Mouse (Mus musculus): ENCODE data around the gene Mrpl10. TPM values are rescaled to one million over a fixed set of nuclear protein-coding genes. Genes with fewer than 3 reads are reported as not detected.

Mrpl10 gene
- polyA plus RNA-seq, 1 experiment from 2014 or later: 71.9 TPM

- Histone ChIP-seq H3K27me3 (ENCODE audit: insufficient read depth, low read length) (no peaks in the 10 kb centered on the region), H3K4me3 (replicated peaks; ENCODE audit: low read depth, low read length) (no peak overlapping the region), H3K4me2 (ENCODE audit: low read length) (no peak overlapping the region), H3K36me3 (ENCODE audit: insufficient read depth, low read length) (peaks cover 17% of the 10 kb centered on the region; the same call in 1 of the 2 replicates), H3K9ac (ENCODE audit: low read depth, low read length) (no peak overlapping the region), H3K27ac (no peak overlapping the region), H3K4me1 (replicated peaks; ENCODE audit: insufficient read depth, low read length) (no peaks in the 10 kb centered on the region), H3K9me3 (replicated peaks; ENCODE audit: low read length) (no peaks in the 10 kb centered on the region)
- no peak for TF ChIP-seq CTCF (IDR thresholded peaks at IDR 0.05; ENCODE audit: low read depth)
- 57% methylated on average over 1 of the region's 1 CpGs for WGBS
- DNase-seq (ENCODE audit: low spot score) (peak; percentile 12), ATAC-seq (replicated peaks; ENCODE audit: low FRiP score, low read depth) (no peak)
These were observed 29.8 kb downstream of the Mrpl10 start for GRCm38 (mm10) chr11:97071129-97071528.

- DNase-seq (ENCODE audit: low spot score): peak; percentile 77
- H3K4me1 ChIP-seq (replicated peaks; ENCODE audit: insufficient read depth, low read length): no peaks in the 10 kb centered on the region
- no peak overlapping the region for H3K9ac ChIP-seq (ENCODE audit: low read depth, low read length)
- no peak overlapping the region for H3K4me2 ChIP-seq (ENCODE audit: low read length)
- H3K36me3 ChIP-seq (ENCODE audit: insufficient read depth, low read length): peaks cover 6% of the 10 kb centered on the region; the same call in 1 of the 2 replicates
- peak; percentile 86 for TF ChIP-seq CTCF (IDR thresholded peaks at IDR 0.05; ENCODE audit: low read depth)
- no peaks in the 10 kb centered on the region for H3K27me3 ChIP-seq (ENCODE audit: insufficient read depth, low read length)
- no peak overlapping the region for H3K27ac ChIP-seq
- H3K4me3 ChIP-seq (replicated peaks; ENCODE audit: low read depth, low read length): no peak overlapping the region
- peak; percentile 36; the same call in 1 of the 2 replicates for ATAC-seq (replicated peaks; ENCODE audit: low FRiP score, low read depth)
- no peaks in the 10 kb centered on the region for H3K9me3 ChIP-seq (replicated peaks; ENCODE audit: low read length)
- WGBS: 24% methylated on average over 3 of the region's 3 CpGs
These were observed 31.2 kb downstream of the Mrpl10 start for GRCm38 (mm10) chr11:97072533-97072932.

- Histone ChIP-seq H3K9ac (ENCODE audit: low read depth, low read length) (no peak overlapping the region), H3K4me3 (replicated peaks; ENCODE audit: low read depth, low read length) (no peak overlapping the region), H3K27me3 (ENCODE audit: insufficient read depth, low read length) (no peaks in the 10 kb centered on the region), H3K9me3 (replicated peaks; ENCODE audit: low read length) (no peaks in the 10 kb centered on the region), H3K4me2 (ENCODE audit: low read length) (no peak overlapping the region), H3K27ac (no peak overlapping the region), H3K4me1 (replicated peaks; ENCODE audit: insufficient read depth, low read length) (no peaks in the 10 kb centered on the region), H3K36me3 (ENCODE audit: insufficient read depth, low read length) (no peaks in the 10 kb centered on the region)
- 61% methylated on average over 8 of the region's 8 CpGs for WGBS
- DNase-seq (ENCODE audit: low spot score) (no peak), ATAC-seq (replicated peaks; ENCODE audit: low FRiP score, low read depth) (no peak)
- TF ChIP-seq CTCF (IDR thresholded peaks at IDR 0.05; ENCODE audit: low read depth): no peak
These were observed 32.9 kb downstream of the Mrpl10 start for GRCm38 (mm10) chr11:97074235-97074634.

GRCm38 (mm10) chr11:97078751-97079150 is 37.4 kb downstream of the Mrpl10 start:
- Histone ChIP-seq H3K9me3 (replicated peaks; ENCODE audit: low read length) (no peaks in the 10 kb centered on the region), H3K4me3 (replicated peaks; ENCODE audit: low read depth, low read length) (no peak overlapping the region), H3K4me2 (ENCODE audit: low read length) (no peak overlapping the region), H3K27me3 (ENCODE audit: insufficient read depth, low read length) (no peaks in the 10 kb centered on the region), H3K4me1 (replicated peaks; ENCODE audit: insufficient read depth, low read length) (peaks cover 3% of the 10 kb centered on the region; the same call in 1 of the 2 replicates), H3K36me3 (ENCODE audit: insufficient read depth, low read length) (no peaks in the 10 kb centered on the region), H3K9ac (ENCODE audit: low read depth, low read length) (no peak overlapping the region), H3K27ac (no peak overlapping the region)
- ATAC-seq (replicated peaks; ENCODE audit: low FRiP score, low read depth) (no peak), DNase-seq (ENCODE audit: low spot score) (peak; percentile 77)
- WGBS: 52% methylated on average over 4 of the region's 4 CpGs
- no peak for TF ChIP-seq CTCF (IDR thresholded peaks at IDR 0.05; ENCODE audit: low read depth)

GRCm38 (mm10) chr11:97080291-97080690 is 38.9 kb downstream of the Mrpl10 start:
- no peak for DNase-seq (ENCODE audit: low spot score)
- no peak overlapping the region for H3K27ac ChIP-seq
- H3K4me3 ChIP-seq (replicated peaks; ENCODE audit: low read depth, low read length): no peak overlapping the region
- no peak for TF ChIP-seq CTCF (IDR thresholded peaks at IDR 0.05; ENCODE audit: low read depth)
- no peaks in the 10 kb centered on the region for H3K36me3 ChIP-seq (ENCODE audit: insufficient read depth, low read length)
- no peak overlapping the region for H3K9ac ChIP-seq (ENCODE audit: low read depth, low read length)
- WGBS: 51% methylated on average over 9 of the region's 9 CpGs
- no peak for ATAC-seq (replicated peaks; ENCODE audit: low FRiP score, low read depth)
- H3K27me3 ChIP-seq (ENCODE audit: insufficient read depth, low read length): 0 out of 2 replicates have a peak, but pooled peaks cover 3% of the 10 kb centered on the region
- peaks cover 3% of the 10 kb centered on the region; the same call in 1 of the 2 replicates for H3K4me1 ChIP-seq (replicated peaks; ENCODE audit: insufficient read depth, low read length)
- H3K4me2 ChIP-seq (ENCODE audit: low read length): no peak overlapping the region
- no peaks in the 10 kb centered on the region for H3K9me3 ChIP-seq (replicated peaks; ENCODE audit: low read length)

GRCm38 (mm10) chr11:97082977-97083376 is 41.6 kb downstream of the Mrpl10 start:
- DNase-seq (ENCODE audit: low spot score) (peak; percentile 56), ATAC-seq (replicated peaks; ENCODE audit: low FRiP score, low read depth) (no peak)
- no peaks in the 10 kb centered on the region for H3K36me3 ChIP-seq (ENCODE audit: insufficient read depth, low read length)
- WGBS: 33% methylated on average over 11 of the region's 11 CpGs
- H3K9me3 ChIP-seq (replicated peaks; ENCODE audit: low read length): no peaks in the 10 kb centered on the region
- H3K4me1 ChIP-seq (replicated peaks; ENCODE audit: insufficient read depth, low read length): peaks cover 3% of the 10 kb centered on the region; the same call in 1 of the 2 replicates
- 0 out of 2 replicates have a peak, but pooled peaks cover 3% of the 10 kb centered on the region for H3K27me3 ChIP-seq (ENCODE audit: insufficient read depth, low read length)
- H3K9ac ChIP-seq (ENCODE audit: low read depth, low read length): no peak overlapping the region
- no peak overlapping the region for H3K4me3 ChIP-seq (replicated peaks; ENCODE audit: low read depth, low read length)
- H3K4me2 ChIP-seq (ENCODE audit: low read length): no peak overlapping the region
- no peak overlapping the region for H3K27ac ChIP-seq
- TF ChIP-seq CTCF (IDR thresholded peaks at IDR 0.05; ENCODE audit: low read depth): peak; percentile 72

Measured in kidney, postnatal 0 days (tissue).